Mouse (Mus musculus) G1E (cell line): Measurements from ENCODE around the gene Gm17428. TPM values are rescaled to one million over a fixed set of nuclear protein-coding genes. Genes with fewer than 3 reads are reported as not detected.

Experiments
- ATAC-seq: 2 replicates; pipeline ENCODE4 v1.8.0; 2016; ENCODE audit warnings: mild to moderate bottlenecking; ENCODE audit not compliant: insufficient number of reproducible peaks, poor library complexity, low FRiP score, severe bottlenecking; ENCODE audit errors: extremely low read depth
- DNase-seq: peaks from one replicate; pipeline ENCODE4 v3.0.0; 2012; ENCODE audit warnings: low spot score
- H3K27me3 ChIP-seq: 2 replicates; pipeline ENCODE4 v1.6.1; 2012; ENCODE audit warnings: mild to moderate bottlenecking, low read length, inconsistent platforms; ENCODE audit not compliant: insufficient read depth
- H3K36me3 ChIP-seq: replicated peaks from 2 replicates; pipeline ENCODE3; 2012; ENCODE audit warnings: mild to moderate bottlenecking, inconsistent platforms
- H3K4me1 ChIP-seq: 2 replicates; pipeline ENCODE4 v1.6.1; 2012; ENCODE audit warnings: low read depth, low read length, inconsistent platforms, mixed read lengths; ENCODE audit not compliant: insufficient read depth
- H3K4me3 ChIP-seq: 2 replicates; pipeline ENCODE4 v1.5.1; 2012; ENCODE audit warnings: low read depth, mild to moderate bottlenecking, inconsistent platforms, low read length, moderate library complexity, mixed read lengths
- H3K9me3 ChIP-seq: replicated peaks from 2 replicates; pipeline ENCODE4 v1.6.1; 2012; ENCODE audit warnings: inconsistent platforms
- CTCF ChIP-seq: IDR thresholded peaks from 2 replicates; pipeline ENCODE4 v1.5.1; 2012; ENCODE audit warnings: low read depth, low read length, inconsistent platforms, mixed read lengths
- GATA1 ChIP-seq: IDR thresholded peaks from 2 replicates; pipeline ENCODE4 v1.6.1; 2012; ENCODE audit warnings: borderline replicate concordance, low read length, inconsistent platforms, mixed read lengths
- GATA2 ChIP-seq: IDR thresholded peaks from 2 replicates; pipeline ENCODE4 v1.6.1; 2012; ENCODE audit warnings: low read depth, low read length, inconsistent platforms, borderline replicate concordance
- POLR2AphosphoS5 ChIP-seq: IDR thresholded peaks from 2 replicates; pipeline ENCODE4 v1.6.1; 2012; ENCODE audit warnings: low read depth, low read length, inconsistent platforms; ENCODE audit not compliant: insufficient replicate concordance
- TAL1 ChIP-seq: conservative IDR thresholded peaks from 2 replicates; pipeline ENCODE4 v1.6.1; 2012; ENCODE audit warnings: low read depth, low read length, inconsistent platforms, mixed read lengths
- polyA plus RNA-seq: library from polyadenylated mRNA; stranded (reverse); fragments of >175 nt; gene quantifications from 2 replicates; pipeline ENCODE4 v1.2.3, GENCODE M21; 2012
- total RNA-seq, 2 experiments: library from RNA; stranded (forward) in 1 of 2; stranded (reverse) in 1 of 2; fragments of 200-1000 nt in 1 of 2; fragments of >200 nt in 1 of 2; fragmentation: Nextera tagmentation in 1 of 2; gene quantifications; 2 replicates each; pipeline ENCODE4 v1.2.3; 2014 to 2017

Gene Gm17428
- total and polyA plus RNA-seq, 3 experiments = not detected

DNA sequence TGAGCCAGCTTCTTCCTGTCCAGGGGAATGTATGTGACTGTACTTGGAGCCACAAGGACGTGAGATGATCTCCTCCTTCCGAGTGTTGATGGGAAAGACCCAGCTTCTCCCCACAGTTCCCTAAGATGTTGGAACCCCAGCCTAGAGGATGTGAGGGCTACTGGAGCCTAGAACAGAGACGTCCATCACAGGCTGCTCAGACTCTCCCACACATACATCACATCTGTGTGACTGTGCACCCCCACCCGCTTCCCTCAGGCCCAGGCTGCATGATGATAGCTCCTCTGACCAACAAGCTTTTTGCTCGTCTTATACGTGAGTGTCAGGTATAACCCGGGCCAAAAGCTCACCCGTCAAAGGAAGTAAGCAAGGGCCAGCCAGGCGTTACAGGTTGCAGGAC is 28.0 kb upstream of the Gm17428 start:
- no peak for DNase-seq
- H3K9me3 ChIP-seq = no peaks in the 10 kb centered on the region
- no peak for ATAC-seq
- TF ChIP-seq GATA2 (no peak), POLR2AphosphoS5 (no peak), CTCF (no peak), TAL1 (no peak), GATA1 (no peak)
- H3K27me3 ChIP-seq = peaks cover 21% of the 10 kb centered on the region
- H3K4me3 ChIP-seq = no peak overlapping the region
- no peaks in the 10 kb centered on the region for H3K36me3 ChIP-seq
- no peaks in the 10 kb centered on the region for H3K4me1 ChIP-seq

DNA sequence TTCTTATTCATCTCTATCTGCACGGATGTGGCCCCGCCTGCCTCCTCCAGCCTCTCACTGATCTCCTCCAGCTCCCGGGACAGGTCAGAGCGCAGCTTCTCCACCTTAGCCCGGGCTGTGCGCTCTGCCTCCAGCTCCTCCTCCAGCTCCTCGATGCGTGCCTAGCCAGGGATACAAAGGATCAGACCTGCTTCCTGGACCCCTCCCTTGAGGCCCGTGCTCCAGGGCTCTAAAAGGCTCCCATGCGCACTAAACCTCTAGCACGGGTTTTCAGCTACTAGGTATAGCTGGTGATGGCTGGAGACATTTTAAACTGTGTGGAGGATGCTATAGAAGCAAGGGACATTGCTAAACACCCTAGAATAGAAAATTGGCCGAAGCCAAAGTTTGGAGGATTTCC is 26.2 kb upstream of the Gm17428 start:
- TF ChIP-seq CTCF (no peak), TAL1 (no peak), GATA2 (no peak), GATA1 (no peak), POLR2AphosphoS5 (no peak)
- ATAC-seq (no peak), DNase-seq (no peak)
- no peak overlapping the region for H3K4me3 ChIP-seq
- H3K36me3 ChIP-seq = no peaks in the 10 kb centered on the region
- H3K27me3 ChIP-seq = peaks cover 21% of the 10 kb centered on the region
- no peaks in the 10 kb centered on the region for H3K9me3 ChIP-seq
- no peaks in the 10 kb centered on the region for H3K4me1 ChIP-seq

- no peak for ATAC-seq
- TF ChIP-seq GATA2 = no peak
Measured at GRCm38 (mm10) chr14:54951587-54951986, 25.1 kb upstream of the Gm17428 start.

GRCm38 (mm10) chr14:54953664-54954206 is 23.0 kb upstream of the Gm17428 start:
- DNase-seq (no peak), ATAC-seq (no peak)
- Histone ChIP-seq H3K36me3 (no peaks in the 10 kb centered on the region), H3K27me3 (peaks cover 14% of the 10 kb centered on the region), H3K4me1 (no peaks in the 10 kb centered on the region), H3K9me3 (no peaks in the 10 kb centered on the region), H3K4me3 (no peak overlapping the region)
- no peak for TF ChIP-seq GATA1
- TF ChIP-seq GATA2 = no peak
- TF ChIP-seq CTCF = no peak
- TF ChIP-seq TAL1 = no peak
- TF ChIP-seq POLR2AphosphoS5 = no peak

More at GRCm38 (mm10) chr14:54951587-54951986, 25.1 kb upstream of the Gm17428 start:
- Histone ChIP-seq H3K36me3 (no peaks in the 10 kb centered on the region), H3K4me1 (no peaks in the 10 kb centered on the region), H3K9me3 (no peaks in the 10 kb centered on the region), H3K27me3 (peaks cover 16% of the 10 kb centered on the region), H3K4me3 (no peak overlapping the region)
- no peak for DNase-seq

DNA sequence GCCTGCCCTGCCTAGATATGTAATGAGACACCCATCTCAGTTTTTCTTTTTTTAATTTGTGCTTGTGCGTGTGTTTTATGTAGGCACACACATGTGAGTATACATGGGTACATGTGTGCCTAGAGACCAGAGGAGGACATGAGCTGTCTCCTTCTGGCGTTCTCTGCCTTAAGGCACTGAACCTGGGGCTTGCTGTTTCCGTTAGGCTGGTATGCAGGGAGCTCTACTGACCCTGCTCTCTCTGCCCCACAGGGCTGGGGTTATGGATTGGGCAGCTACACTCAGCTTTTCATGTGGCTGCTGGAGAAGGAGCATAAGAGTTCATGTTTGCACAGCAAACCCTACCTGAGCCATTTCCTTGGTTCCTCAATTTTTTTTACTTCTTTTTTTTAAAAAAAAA is 22.3 kb upstream of the Gm17428 start:
- Histone ChIP-seq H3K4me1 (no peaks in the 10 kb centered on the region), H3K4me3 (no peak overlapping the region), H3K36me3 (no peaks in the 10 kb centered on the region), H3K9me3 (no peaks in the 10 kb centered on the region), H3K27me3 (peaks cover 14% of the 10 kb centered on the region)
- DNase-seq = no peak
- ATAC-seq = no peak
- TF ChIP-seq TAL1 (no peak), CTCF (no peak)

- no peak for TF ChIP-seq POLR2AphosphoS5
- no peak for TF ChIP-seq GATA2
- TF ChIP-seq TAL1 = no peak
- no peak for TF ChIP-seq GATA1
- TF ChIP-seq CTCF = no peak
- Histone ChIP-seq H3K36me3 (no peaks in the 10 kb centered on the region), H3K9me3 (no peaks in the 10 kb centered on the region), H3K4me3 (no peak overlapping the region), H3K27me3 (peaks cover 10% of the 10 kb centered on the region), H3K4me1 (no peaks in the 10 kb centered on the region)
- DNase-seq (no peak), ATAC-seq (no peak)
Measured at GRCm38 (mm10) chr14:54955481-54955880, 21.3 kb upstream of the Gm17428 start.

GRCm38 (mm10) chr14:54956533-54956932 is 20.2 kb upstream of the Gm17428 start:
- ATAC-seq = no peak
- H3K36me3 ChIP-seq = no peaks in the 10 kb centered on the region
- H3K4me3 ChIP-seq = no peak overlapping the region
- peaks cover 15% of the 10 kb centered on the region for H3K27me3 ChIP-seq
- no peak for DNase-seq
- H3K4me1 ChIP-seq = no peaks in the 10 kb centered on the region
- H3K9me3 ChIP-seq = no peaks in the 10 kb centered on the region
- TF ChIP-seq CTCF (no peak), TAL1 (no peak), POLR2AphosphoS5 (no peak), GATA2 (no peak), GATA1 (no peak)
